Mouse (Mus musculus) megakaryocyte, embryonic 14.5 days (primary cell): ENCODE data around the gene Agap3.

ENCODE experiments used
- FLI1 ChIP-seq: IDR thresholded peaks from 2 replicates; pipeline ENCODE4 v1.6.1; 2012; ENCODE audit warnings: low read length, inconsistent platforms, mixed read lengths
- GATA1 ChIP-seq: IDR thresholded peaks from 3 replicates; pipeline ENCODE4 v1.6.1; 2012; ENCODE audit warnings: mixed read lengths, low read length, inconsistent platforms, borderline replicate concordance

DNA sequence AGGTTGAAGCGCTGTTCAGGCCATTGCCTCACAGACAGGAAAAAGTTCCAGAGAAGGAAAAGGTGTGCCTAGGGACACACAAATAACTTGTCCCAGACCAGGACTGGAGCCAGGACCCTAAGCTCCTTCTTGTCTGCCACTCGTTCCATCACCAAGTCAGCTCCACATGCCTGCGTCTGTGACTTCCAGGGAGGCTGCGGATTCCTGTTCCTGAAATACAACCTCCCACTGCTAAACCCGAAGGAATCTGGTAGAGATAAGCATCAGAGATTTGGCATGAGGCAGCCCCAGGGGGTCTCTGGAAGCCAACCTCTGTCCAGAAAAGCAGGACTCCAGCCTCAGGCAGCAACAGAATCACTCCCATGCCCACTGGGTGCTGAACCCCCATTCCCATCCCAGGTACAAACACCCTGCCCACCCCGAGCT, 89.2 kb downstream of the Agap3 start:
- TF ChIP-seq GATA1 (no peak), FLI1 (no peak)
